Mouse (Mus musculus): ENCODE measurements at regions not wholly inside any gene's neighbourhood (a gene's known extent, or its start where the extent isn't known, plus 50 kb on each side); places are given as distances from the start of the nearest gene placed in this dataset.

DNA sequence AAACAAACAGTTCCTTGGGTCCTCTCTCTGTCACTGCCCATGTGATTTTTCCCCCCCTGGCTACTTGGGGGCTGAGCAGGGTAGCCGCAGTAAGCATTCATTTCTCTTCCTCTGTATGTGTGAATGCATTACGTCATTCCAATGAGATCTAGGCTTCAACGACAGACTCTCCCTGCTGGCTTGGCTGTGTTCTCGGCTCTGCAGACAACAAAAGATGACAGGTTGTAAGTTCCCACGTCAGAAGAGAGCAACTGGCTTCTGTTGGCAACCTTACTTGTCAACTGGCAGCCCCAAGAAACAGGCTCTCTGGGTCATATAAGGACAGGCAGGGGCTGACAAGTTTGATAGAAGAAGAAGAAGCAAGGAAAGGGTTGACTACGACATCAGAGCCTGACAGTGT, 423.4 kb downstream of the Sorl1 start:
- H3K4me3 ChIP-seq, result no peak overlapping the region
- no peaks in the 10 kb centered on the region for H3K27me3 ChIP-seq
- H3K9me3 ChIP-seq, result no peaks in the 10 kb centered on the region
- H3K4me1 ChIP-seq, result peaks cover 54% of the 10 kb centered on the region
- no peak overlapping the region for H3K9ac ChIP-seq (replicated peaks)
- no peak overlapping the region for H3K4me2 ChIP-seq (replicated peaks)
- no peaks in the 10 kb centered on the region for H3K36me3 ChIP-seq
- ATAC-seq (ENCODE audit: low FRiP score, low read depth), result no peak
- no peak overlapping the region; the same call in 1 of the 2 replicates for H3K27ac ChIP-seq (replicated peaks)
- 51% methylated on average over 6 of the region's 6 CpGs for WGBS

DNA sequence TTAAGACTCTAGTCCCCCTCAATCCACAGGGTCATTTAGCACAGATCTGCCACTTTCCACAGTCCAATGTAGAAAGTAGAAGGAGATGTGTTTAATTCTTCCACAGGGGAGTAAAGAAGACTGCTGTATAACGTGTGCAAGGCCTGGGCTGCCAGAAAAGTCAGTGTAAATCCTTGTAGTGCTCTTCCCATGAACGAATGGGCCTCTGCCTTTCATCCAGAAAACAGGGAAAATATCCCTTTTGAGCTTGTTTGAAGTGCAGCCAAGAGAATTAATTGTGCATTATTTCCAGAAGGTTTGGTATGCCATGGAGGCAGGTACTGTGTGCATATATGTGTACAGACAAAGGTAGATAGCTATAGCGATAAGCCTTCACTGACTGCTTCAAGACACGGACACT, 425.1 kb downstream of the Sorl1 start:
- ATAC-seq (ENCODE audit: low FRiP score, low read depth), result no peak
- no peaks in the 10 kb centered on the region for H3K27me3 ChIP-seq
- H3K4me1 ChIP-seq, result peaks cover 54% of the 10 kb centered on the region

DNA sequence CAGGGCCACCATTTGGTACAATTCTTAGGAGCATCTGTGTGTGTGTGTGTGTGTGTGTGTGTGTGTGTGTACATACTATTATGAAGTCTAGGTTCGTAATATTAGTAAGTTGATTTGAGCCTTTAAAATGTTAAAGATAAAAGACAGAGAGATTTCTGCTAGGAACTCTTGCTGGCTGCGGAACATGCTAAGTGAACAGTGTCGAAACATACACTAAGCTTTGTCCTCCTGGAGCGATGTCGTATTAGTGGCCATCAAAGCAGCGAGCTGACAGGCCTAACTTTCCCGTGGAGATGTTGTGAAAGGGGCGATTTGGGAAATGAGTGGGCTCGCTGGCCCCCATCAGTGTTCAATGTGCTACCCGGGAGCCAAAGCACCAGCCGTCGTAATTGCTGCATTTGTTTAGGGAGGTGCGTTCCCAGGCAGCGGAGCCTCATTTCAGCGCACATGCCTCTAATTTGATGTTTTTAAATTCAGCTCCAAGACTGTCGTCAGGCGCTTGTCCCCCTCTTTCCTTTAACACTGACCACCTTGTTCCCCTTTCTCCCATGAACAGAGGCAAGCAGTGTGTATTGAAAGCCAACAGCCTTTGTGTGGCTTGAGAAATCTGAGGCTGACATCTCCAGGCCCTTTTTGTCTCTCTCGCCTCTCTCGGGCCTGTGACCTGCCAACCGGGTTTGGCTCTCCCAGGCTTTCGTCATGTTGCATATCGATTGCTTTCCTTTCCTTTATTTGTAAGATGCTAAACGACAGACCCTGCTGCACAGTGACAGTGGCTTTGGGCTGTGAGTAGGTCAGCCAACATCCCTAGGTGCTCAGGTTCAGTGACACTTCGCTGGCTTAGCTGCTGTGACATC, 426.3 kb downstream of the Sorl1 start:
- H3K4me1 ChIP-seq, result peaks cover 52% of the 10 kb centered on the region
- H3K4me2 ChIP-seq (replicated peaks), result peak overlapping the region; percentile 4; the same call in 1 of the 2 replicates
- WGBS, result 20% methylated on average over 24 of the region's 24 CpGs
- no peaks in the 10 kb centered on the region for H3K27me3 ChIP-seq
- H3K9ac ChIP-seq (replicated peaks), result no peak overlapping the region; the same call in 1 of the 2 replicates
- H3K9me3 ChIP-seq, result no peaks in the 10 kb centered on the region
- no peaks in the 10 kb centered on the region for H3K36me3 ChIP-seq
- H3K27ac ChIP-seq (replicated peaks), result peak overlapping the region; percentile 90
- H3K4me3 ChIP-seq, result no peak overlapping the region
- ATAC-seq (ENCODE audit: low FRiP score, low read depth), result peak; percentile 86

More for the DNA sequence above, 425.1 kb downstream of the Sorl1 start:
- Histone ChIP-seq H3K36me3 (no peaks in the 10 kb centered on the region), H3K4me3 (no peak overlapping the region), H3K4me2 (replicated peaks) (no peak overlapping the region), H3K27ac (replicated peaks) (peak overlapping the region; percentile 90), H3K9me3 (no peaks in the 10 kb centered on the region), H3K9ac (replicated peaks) (no peak overlapping the region)
- 68% methylated on average over 4 of the region's 4 CpGs for WGBS

DNA sequence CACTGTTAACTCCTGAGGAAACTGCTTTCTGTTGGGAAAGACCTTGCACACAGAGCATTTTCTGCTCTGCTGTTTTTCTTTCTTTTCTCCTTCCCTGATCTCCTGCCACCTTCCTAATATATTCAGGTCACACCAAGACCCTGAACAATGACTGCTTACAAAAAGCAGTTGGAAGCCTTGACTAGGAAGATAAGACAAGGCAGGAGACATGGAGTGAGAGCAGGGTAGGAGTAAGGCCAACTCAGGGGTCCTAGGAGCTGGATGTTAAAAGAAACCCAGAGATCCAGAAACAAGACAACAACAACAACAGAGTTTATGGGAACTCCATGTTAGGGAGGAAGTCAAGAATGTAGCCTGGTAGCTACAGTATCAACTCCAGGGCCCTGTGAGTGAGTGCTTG, 426.9 kb downstream of the Sorl1 start:
- Histone ChIP-seq H3K27ac (replicated peaks) (peak overlapping the region; percentile 90), H3K9ac (replicated peaks) (no peak overlapping the region; the same call in 1 of the 2 replicates), H3K27me3 (no peaks in the 10 kb centered on the region), H3K36me3 (no peaks in the 10 kb centered on the region), H3K4me3 (no peak overlapping the region), H3K9me3 (no peaks in the 10 kb centered on the region), H3K4me2 (replicated peaks) (peak overlapping the region; percentile 4; the same call in 1 of the 2 replicates), H3K4me1 (peaks cover 52% of the 10 kb centered on the region)
- peak; percentile 38; the same call in 1 of the 2 replicates for ATAC-seq (ENCODE audit: low FRiP score, low read depth)

DNA sequence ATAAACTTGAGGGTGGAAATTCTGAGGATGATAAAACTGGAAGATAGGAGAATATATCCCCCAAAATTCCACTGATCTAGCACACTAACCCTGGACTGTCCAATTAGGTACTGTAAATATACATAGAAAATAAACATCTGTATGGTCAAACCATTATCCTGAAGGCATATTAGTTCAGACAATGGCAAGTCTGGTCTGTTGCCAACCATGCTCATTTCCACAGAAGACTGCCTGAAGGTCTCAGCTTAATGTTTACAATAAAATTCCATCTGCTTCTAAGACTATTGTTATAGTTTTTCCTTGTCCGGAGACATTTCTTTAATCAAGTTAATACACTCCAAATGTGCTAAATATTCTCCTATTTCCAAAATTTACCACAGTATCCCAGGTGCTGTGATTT, 441.2 kb downstream of the Sorl1 start:
- H3K4me1 ChIP-seq, result no peaks in the 10 kb centered on the region
- H3K27ac ChIP-seq (replicated peaks), result no peak overlapping the region
- H3K36me3 ChIP-seq, result no peaks in the 10 kb centered on the region
- H3K9me3 ChIP-seq, result no peaks in the 10 kb centered on the region
- no peaks in the 10 kb centered on the region for H3K27me3 ChIP-seq
- no peak overlapping the region for H3K4me2 ChIP-seq (replicated peaks)
- ATAC-seq (ENCODE audit: low FRiP score, low read depth), result no peak
- no peak overlapping the region for H3K9ac ChIP-seq (replicated peaks)
- WGBS, result 80% methylated on average over 1 of the region's 1 CpGs
- no peak overlapping the region for H3K4me3 ChIP-seq

DNA sequence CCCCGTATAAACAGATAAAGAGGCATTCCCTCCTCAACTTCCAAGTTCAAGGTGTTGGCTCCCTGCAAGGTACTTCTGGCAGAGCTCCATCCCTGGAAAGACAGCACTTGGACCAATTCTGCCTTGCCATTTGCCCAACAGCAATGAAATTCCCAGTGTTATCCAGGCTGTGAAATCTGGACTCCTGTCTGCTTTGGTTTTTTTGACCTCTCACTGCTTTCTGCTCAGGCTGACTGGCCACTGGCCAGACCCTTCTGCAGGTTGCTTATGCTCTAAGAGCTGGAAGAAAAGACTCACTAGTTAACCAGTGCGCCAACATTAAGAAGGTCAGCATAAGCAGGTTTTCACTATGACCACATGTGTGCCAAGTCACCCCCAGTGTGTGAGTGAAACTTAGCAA, 448.4 kb downstream of the Sorl1 start:
- no peak overlapping the region for H3K4me2 ChIP-seq (replicated peaks)
- no peak for ATAC-seq (ENCODE audit: low FRiP score, low read depth)
- no peak overlapping the region for H3K4me3 ChIP-seq
- H3K36me3 ChIP-seq, result no peaks in the 10 kb centered on the region
- H3K9ac ChIP-seq (replicated peaks), result no peak overlapping the region
- H3K27ac ChIP-seq (replicated peaks), result no peak overlapping the region
- H3K9me3 ChIP-seq, result no peaks in the 10 kb centered on the region
- no peaks in the 10 kb centered on the region for H3K27me3 ChIP-seq
- 94% methylated on average over 2 of the region's 2 CpGs for WGBS
- no peaks in the 10 kb centered on the region for H3K4me1 ChIP-seq

DNA sequence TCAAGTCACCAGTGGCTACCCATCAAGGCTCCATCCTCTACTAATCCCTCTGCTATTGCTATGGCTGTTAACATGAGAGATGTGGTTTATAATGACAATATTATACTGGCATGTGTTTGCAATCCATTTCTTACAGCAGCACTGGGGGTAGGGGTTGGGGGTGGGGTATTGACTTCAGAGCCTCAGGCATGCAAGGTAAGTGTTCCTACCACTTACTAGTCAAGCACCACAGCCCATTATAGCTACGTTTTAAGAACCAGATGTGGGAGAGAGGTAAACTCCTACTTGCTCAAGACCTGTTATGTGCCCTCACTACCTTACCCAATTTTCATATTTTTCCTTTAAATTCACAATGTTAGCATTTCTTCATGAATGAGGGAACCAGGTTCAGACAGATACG, 451.1 kb downstream of the Sorl1 start:
- no peak overlapping the region for H3K27ac ChIP-seq (replicated peaks)
- no peak overlapping the region for H3K9ac ChIP-seq (replicated peaks)
- no peak overlapping the region for H3K4me3 ChIP-seq
- no peak overlapping the region for H3K4me2 ChIP-seq (replicated peaks)
- H3K9me3 ChIP-seq, result no peaks in the 10 kb centered on the region
- no peaks in the 10 kb centered on the region for H3K4me1 ChIP-seq
- H3K27me3 ChIP-seq, result no peaks in the 10 kb centered on the region
- WGBS, result 74% methylated on average over 2 of the region's 2 CpGs
- no peaks in the 10 kb centered on the region for H3K36me3 ChIP-seq
- ATAC-seq (ENCODE audit: low FRiP score, low read depth), result no peak

DNA sequence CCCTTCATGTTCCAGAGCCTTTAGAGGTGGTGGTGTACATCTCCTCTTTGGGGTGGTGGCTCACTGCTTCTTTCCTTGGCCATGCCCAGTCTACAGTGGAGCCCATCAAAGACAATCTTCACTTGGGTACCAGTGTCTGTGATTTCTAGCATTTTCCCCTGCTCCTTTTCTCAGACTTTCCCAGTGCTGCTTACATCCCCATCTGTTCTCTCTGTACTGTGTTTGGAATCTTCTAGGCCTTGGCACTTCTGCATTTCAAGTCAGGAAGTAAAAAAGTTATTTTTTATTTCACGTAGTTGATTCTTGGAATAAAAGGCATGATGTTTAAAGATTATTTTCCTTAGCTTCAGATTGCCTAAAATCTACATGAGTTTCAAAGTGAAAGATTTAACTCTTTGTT, 455.4 kb downstream of the Sorl1 start:
- ATAC-seq (ENCODE audit: low FRiP score, low read depth), result no peak
- 86% methylated on average over 1 of the region's 1 CpGs for WGBS
- H3K27me3 ChIP-seq, result no peaks in the 10 kb centered on the region
- no peaks in the 10 kb centered on the region for H3K36me3 ChIP-seq
- H3K4me3 ChIP-seq, result no peak overlapping the region
- H3K9me3 ChIP-seq, result no peaks in the 10 kb centered on the region
- H3K27ac ChIP-seq (replicated peaks), result no peak overlapping the region
- H3K9ac ChIP-seq (replicated peaks), result no peak overlapping the region
- H3K4me2 ChIP-seq (replicated peaks), result no peak overlapping the region
- H3K4me1 ChIP-seq, result no peaks in the 10 kb centered on the region

DNA sequence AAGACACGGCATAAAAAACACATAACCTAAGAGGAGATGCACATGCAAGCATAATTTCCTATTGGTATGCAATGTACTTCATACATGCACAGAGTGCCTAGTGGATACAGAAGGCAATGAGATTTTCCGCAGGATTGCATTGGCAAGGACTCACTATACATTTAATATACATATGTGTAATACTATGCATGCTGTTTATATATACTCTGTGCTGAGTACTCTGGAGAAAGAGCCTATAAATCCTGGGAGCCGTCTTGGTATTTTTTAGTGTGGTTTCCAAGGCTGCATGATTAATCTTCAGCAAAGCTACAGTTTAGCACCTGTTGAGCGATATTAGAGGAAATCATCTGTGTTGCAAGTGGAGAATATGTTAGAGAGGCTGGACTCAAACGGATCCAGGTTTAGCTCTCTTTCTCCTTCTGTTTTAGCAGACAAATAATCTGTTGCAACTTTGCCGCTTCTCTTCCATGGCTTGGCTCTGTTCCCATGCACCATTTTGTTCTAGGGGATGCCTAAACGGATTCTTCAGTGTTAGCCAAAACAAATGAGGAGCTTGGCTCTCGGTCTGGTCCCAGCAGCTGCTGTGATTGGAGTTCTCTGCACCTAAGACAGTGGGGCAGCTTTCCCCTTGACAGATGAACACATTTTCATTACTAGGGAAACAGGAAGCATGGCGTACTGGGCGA, 459.0 kb downstream of the Sorl1 start:
- H3K9me3 ChIP-seq, result no peaks in the 10 kb centered on the region
- H3K9ac ChIP-seq (replicated peaks), result no peak overlapping the region
- H3K4me3 ChIP-seq, result no peak overlapping the region
- 89% methylated on average over 10 of the region's 10 CpGs for WGBS
- no peak overlapping the region for H3K27ac ChIP-seq (replicated peaks)
- H3K4me2 ChIP-seq (replicated peaks), result no peak overlapping the region
- H3K27me3 ChIP-seq, result no peaks in the 10 kb centered on the region
- ATAC-seq (ENCODE audit: low FRiP score, low read depth), result no peak
- H3K36me3 ChIP-seq, result no peaks in the 10 kb centered on the region
- H3K4me1 ChIP-seq, result no peaks in the 10 kb centered on the region

DNA sequence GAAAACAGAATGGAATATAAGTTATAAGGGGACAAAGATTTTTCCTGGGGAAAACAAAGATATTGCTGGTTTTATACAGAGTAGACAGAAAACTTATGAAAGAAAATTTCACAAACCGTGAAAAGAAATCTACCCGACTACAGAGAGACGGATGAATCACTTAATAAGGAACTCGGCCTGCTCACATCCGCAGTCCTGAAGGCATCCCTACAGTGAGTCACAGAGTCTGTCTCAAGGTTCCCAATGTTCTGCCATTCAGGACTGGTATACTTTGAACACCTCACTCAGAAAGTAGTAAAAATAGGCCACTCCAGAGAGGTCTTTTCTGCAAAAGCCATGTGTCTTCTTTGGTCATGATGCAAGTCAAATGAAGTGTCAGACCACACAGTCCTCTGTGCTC, 463.5 kb downstream of the Sorl1 start:
- Histone ChIP-seq H3K9ac (replicated peaks) (no peak overlapping the region), H3K9me3 (no peaks in the 10 kb centered on the region)

DNA sequence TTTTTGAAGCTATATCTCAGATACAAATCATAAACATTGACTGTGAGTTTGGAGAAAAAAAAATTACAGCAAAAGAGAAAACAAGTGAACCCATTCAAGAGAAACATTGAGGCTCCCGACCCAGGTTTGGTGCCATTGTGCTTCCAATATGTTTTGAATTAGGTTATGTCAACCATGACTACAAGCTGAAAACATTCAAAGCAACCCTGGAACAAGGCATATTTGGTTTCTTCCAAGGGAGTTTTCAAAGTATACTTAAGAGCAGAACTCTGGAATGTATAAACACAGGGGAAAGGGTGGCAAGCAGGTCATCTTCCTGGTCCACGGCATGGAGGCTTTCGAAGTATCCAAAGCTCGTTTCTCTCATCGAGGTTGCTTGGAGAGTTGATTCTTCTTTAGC, 464.1 kb downstream of the Sorl1 start:
- WGBS, result 82% methylated on average over 5 of the region's 5 CpGs

More for the DNA sequence above, 463.5 kb downstream of the Sorl1 start:
- Histone ChIP-seq H3K4me1 (no peaks in the 10 kb centered on the region), H3K4me2 (replicated peaks) (no peak overlapping the region), H3K27ac (replicated peaks) (no peak overlapping the region), H3K36me3 (no peaks in the 10 kb centered on the region), H3K27me3 (no peaks in the 10 kb centered on the region), H3K4me3 (no peak overlapping the region)
- ATAC-seq (ENCODE audit: low FRiP score, low read depth), result no peak
- WGBS, result 92% methylated on average over 5 of the region's 5 CpGs

DNA sequence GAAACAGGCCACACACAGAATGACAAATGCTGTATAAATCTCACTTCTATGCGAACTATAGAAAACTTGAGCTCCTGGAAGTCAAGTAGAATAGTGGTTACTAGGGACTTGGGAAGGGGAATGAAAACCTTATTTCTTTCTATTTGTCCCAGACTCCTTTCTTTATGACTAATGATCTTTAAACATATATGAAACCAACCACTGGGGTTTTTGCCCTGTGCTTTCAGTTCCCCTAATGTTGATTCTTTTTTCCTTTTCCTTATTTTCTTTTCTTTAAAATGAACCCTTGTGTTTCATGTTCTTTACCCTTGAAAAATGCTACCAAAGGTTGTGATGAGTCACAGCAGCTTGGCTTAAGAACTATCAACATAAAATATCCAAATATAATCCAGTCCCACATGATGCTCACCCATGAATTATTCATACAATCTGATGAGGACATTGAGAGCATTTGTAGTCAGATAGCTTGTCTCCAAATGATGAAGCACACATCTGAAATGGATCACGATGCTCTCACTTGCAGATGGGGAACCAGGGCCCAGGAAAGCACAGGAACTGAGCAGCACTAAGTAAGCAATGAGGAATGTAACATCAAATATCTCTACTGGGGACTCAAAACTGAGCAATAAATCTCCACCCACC, 470.2 kb upstream of the Ubash3b start:
- Histone ChIP-seq H3K4me2 (replicated peaks) (no peak overlapping the region), H3K27ac (replicated peaks) (no peak overlapping the region), H3K4me3 (no peak overlapping the region), H3K4me1 (no peaks in the 10 kb centered on the region), H3K36me3 (no peaks in the 10 kb centered on the region), H3K9me3 (no peaks in the 10 kb centered on the region), H3K9ac (replicated peaks) (no peak overlapping the region), H3K27me3 (no peaks in the 10 kb centered on the region)
- no peak for ATAC-seq (ENCODE audit: low FRiP score, low read depth)
- WGBS, result 84% methylated on average over 2 of the region's 2 CpGs

More for the DNA sequence above, 464.1 kb downstream of the Sorl1 start:
- H3K4me3 ChIP-seq, result no peak overlapping the region
- H3K27me3 ChIP-seq, result no peaks in the 10 kb centered on the region
- H3K9me3 ChIP-seq, result no peaks in the 10 kb centered on the region
- no peak overlapping the region for H3K9ac ChIP-seq (replicated peaks)
- no peaks in the 10 kb centered on the region for H3K36me3 ChIP-seq
- H3K4me1 ChIP-seq, result no peaks in the 10 kb centered on the region
- H3K27ac ChIP-seq (replicated peaks), result no peak overlapping the region
- no peak overlapping the region for H3K4me2 ChIP-seq (replicated peaks)
- no peak for ATAC-seq (ENCODE audit: low FRiP score, low read depth)
